Mouse (Mus musculus) layer of hippocampus, adult 9-11 months (tissue): Measurements from ENCODE around the gene Dclk3.

Source experiments
- DNase-seq: peaks from one replicate; pipeline ENCODE4 v3.0.0; 2022

Dclk3 gene

DNA sequence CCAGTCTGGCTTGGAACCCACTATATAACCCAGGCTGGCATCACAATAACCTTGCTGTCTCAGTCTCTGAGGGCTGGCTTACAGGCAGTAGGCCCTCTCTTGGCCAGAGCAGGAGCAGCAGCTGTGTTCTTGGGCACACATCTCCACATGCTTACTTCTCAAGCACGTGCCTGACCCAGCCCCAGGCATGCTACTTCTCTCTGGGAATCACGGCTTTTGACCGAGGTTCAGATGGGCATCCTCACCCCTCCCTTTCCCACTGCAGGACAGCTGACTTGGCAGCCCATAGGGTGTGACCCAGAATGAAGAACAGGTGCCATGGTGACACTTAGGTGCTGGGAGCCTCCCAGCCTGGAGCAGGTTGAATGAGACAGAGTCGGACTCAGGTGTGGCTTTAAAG lies 52.4 kb downstream of the Dclk3 start:
- DNase-seq: no peak

DNA sequence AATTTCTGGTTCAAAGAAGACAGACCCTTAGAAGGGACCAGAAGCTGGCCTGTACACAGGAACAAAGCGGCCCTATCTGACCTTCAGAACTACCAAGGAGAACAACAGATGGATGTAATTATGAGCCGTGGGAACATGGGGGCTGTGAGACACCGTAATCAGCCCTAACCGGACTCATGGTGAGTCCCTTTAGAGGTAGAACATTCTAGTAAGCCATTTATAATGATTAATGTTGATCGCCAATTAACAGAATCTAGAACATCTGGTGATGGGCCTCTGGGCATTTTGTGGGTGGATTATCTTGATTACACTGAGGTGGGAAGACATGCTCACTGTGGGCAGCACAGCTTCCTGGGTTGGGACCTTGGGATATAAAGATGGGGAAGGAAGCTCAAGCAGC lies 54.6 kb downstream of the Dclk3 start:
- DNase-seq: no peak

DNA sequence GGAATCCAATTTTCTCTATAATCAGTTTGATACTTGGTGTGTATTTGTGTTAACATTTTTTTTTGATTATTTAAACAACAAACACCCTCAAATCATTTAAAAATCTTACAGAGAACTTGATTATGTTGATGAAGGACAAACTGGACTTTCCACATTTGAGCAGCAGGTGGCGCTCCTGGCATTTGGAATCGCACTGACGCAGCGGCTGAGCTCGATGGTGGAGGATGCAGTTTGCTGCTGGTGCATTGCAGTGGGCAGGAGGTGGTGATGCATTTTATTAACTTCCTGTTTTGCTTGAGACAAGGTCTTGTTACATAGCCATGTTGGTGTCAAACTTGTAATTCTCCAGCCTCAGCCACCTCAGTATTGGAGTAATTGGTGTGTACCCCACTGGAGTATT lies 56.7 kb downstream of the Dclk3 start:
- peak; percentile 35 for DNase-seq

DNA sequence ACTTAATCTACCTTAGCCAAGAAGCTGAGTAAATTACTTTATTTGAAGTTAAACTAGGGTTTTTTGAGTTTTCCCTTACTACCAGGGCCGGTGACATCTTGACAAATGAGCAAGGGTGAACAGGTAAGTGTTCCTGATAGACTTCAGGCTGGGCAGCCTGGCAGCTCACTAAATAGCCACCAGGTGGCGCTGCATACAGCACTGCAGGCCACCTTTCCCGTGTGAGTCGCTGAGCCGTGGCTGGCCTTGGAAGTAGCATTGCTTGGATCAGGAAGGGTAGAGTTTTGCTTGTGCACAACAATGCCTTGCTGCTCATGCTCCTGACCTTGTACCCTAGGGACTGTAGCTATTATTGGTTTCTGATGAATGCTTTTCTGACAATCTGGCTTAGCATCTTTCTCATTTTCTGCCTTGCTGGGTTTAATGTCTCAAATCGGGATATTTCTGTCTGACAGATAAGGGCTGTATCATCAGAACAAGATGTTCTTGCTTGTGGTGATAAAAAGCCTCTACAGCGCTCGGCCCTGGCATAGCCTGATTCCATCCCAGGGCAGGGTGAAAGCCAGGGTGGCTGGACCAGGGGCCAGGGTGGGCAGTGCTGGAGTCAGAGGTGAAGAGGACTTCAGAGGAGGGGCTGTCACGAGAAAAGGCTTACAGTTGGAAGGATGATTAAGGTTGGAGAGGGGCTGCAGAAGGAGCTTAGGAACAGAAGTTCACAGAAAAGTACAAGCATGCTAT lies 58.4 kb downstream of the Dclk3 start:
- DNase-seq: peak; percentile 68

DNA sequence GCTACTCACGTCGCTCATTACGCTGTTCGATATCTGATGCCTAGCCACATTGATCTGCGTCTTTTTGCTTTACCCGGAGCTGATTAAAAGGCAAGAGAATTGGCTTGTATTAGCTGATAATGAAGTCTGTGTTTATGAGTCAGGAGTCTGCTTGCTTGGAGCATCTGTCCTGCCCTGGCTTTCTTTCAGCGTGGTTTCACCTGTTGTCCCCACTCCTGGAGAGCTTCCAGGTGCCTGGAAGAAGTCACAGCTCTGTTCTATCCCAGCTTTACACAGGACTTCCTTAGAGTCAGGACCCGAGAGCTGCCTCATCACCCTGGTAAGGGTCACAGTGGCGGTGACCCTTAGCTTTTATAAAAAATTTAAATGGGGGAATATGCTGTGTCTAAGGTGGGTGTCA lies 61.3 kb downstream of the Dclk3 start:
- DNase-seq: no peak

DNA sequence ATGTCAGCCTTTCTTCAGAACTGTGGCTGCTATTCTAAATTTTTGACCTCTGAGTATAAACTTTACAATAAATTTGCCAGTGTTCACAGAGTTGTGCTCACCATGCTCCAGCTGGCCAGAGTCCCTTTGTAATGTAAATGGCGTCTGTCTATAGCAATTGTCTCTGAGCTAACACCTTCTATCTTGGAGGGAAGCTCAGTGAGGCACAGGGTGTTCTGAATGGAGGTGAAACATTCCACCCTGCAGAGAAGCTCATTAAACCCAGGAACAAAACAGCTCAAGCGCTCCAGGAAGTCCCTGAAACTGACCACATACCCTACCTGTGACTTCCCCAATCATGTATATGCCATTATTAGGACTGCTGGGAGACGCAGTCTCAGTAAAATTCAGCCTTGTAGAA lies 67.2 kb downstream of the Dclk3 start:
- no peak for DNase-seq

DNA sequence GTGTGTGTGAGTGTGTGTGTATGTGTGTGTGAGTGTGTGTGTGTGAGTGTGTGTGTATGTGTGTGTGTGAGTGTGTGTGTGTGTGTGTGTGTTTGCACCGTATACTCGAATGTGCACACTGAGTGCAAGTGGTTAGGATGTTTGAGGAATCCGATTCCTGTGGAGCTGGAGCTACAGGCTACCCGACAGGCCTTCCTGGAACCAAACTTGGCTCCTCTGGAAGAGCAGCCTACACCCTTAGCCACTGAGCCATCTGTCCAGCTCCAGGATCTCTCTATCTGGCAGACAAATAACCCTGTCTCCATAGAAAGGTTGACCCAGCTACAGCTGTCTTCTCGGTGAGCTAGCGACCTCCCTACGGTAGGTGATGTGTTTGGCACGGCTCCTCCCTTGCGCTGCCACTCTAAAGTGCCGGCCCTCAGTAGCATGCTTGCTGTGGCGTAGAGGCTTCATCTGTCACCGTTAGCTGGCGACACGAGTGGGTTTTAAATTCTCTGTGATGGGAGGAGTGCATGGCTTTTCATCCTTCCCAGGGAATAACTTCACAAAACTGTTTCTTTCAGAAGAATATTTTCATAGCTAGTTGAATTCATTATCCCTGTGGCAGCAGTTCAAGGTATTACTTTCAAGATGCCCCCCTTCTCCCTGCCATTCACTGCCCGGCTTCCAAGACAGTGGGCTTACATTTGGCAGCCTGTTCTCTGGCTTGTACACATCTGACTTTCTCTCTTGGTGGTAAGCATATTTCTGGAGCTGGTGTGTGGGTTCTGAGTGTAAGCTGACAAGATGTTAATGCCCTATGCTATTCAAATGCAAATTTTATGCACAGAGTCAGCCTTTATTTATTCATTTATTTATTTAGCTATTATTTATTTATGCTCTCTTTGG lies 75.9 kb downstream of the Dclk3 start:
- DNase-seq: no peak

DNA sequence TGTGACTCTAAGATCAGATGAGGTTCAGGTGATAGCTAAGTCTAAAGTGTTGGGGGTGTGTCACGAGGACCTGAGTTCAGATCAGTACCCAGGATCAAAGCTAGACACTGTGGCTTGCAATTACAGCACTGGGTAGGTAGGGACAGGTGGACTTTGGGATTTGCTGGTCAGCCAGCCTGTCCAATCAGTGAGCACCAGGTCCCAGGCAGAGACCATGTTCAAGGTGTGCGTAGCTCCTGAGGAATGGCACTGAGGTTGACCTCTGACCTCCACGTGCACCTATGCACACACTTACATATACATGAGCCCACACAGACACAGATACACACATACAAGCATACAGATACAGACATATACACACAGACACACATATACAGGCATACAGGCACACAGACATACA lies 76.7 kb downstream of the Dclk3 start:
- no peak for DNase-seq

DNA sequence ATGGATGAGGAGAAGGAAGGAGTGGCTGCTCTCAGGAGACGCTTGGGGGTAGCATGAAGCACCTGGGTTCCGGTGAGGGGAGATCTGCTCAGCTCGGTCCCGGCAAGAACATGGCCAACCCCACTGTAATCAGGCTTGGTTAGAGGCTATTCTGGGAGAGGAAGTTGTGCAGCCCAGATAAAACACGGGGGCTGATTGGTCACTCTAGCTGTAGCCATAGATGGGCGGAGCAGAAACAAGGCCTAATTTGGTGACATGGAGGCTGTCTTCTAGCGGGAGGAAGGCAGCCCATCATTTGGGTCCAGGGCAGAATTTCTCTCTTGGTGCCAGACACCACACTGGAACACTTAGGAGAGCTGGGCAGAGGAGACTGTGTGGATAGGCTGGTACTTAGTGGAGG lies 83.3 kb downstream of the Dclk3 start:
- no peak for DNase-seq

DNA sequence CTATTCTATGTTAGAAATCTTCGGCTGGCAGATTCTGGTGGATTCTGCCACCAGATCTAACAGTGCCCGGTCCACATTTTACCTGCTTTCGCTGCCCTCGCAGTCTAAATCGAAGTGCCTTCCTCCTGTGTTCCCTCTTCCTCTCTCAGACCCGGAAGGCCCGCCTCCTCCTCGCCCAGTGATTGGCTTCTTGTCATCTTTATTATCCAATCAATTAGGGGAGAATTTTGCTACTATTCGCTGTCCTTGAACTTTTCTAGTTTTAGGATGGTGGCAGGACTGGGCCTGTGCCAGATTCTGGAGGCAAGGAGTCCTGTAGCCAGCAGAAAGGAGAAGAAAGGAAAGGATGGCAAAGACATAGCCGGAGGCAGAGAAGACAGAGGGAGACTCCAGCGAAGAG lies 84.2 kb downstream of the Dclk3 start:
- DNase-seq: no peak

DNA sequence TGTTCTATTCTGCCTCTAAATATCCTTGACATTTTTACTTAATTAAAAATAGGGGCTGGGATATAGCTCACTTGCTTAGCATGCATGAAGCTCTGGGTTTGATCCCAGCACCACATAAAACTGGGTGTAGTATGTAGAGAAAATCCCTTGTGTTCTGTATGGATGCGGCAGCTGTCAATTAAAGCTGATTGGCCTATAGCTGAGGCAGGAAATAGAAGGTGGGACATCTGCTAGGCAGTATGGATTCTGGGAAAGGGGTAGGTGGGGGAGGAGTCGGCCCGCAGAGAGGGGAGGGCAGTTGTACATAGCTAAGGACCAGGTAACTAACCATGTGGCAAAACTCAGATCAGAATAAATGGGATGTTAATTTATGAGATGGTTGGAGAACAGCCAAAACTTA lies 85.0 kb downstream of the Dclk3 start:
- no peak for DNase-seq

DNA sequence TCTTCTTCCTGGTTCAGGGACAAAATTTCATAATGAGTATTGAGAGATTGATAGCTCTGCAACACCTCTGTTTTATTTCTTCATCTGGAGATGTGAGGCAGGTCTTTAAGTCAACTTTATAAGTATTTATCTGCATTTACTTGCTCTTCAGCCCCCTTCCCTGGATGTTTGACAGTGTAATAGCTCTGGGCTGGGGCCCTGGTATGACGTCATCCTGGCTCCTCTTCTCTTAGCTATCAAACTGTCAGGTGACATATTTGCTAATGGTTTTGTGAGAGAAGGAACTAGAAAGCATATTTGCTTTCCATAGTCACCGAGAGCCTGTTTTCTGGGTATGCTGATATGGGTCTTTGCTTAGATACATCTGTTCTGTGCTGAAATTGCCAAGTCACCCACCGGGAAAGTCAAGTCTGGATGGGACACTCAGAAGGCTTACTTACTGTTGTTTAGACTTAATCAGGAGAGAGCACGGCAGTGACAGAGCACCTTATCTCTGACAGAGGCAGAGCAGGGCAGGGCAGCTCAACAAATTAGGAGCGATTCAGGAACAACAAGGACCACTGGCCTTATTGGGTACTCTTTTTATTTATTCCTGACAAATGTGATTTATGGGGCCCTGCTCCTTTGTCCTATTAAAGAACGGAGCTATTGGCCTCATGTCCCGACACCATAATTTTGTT lies 96.0 kb downstream of the Dclk3 start:
- no peak for DNase-seq

DNA sequence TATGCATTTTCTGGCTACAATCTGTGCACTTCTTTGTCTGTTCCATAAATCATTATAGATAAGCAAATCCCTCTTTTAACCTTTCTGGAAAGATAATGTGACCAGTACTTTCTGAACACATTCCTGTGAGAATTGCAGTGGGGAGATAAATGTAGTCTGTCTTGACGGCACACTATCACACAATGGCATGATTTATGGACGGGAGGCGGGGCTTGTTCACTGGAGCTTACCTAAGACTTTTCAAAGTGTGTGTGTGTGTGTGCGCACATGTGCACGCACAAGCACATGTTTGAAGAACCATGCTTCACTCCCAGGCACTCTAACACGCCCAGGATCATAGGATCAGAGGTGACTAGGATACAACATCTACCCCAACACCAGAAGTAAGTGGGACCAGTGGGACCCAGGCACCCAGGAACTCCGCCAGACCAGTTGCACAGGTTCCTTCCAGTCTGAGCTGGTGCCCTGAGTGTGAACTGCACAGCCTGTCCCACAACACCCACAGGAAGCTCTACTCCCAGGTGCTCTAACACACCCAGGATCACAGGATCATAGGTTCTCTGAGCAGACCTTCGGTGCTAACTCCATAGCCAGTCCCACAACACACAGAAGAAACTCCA lies 96.7 kb downstream of the Dclk3 start:
- no peak for DNase-seq
